Mouse (Mus musculus) heart, embryonic 10.5 days (tissue): ENCODE measurements around the gene Zmynd8. TPM values are rescaled to one million over a fixed set of nuclear protein-coding genes. Genes with fewer than 3 reads are reported as not detected.
A peak's percentile ranks its signal among the peaks of the same experiment; 100 is the strongest.

Experiments
- DNase-seq: peaks from one replicate; pipeline ENCODE4 v3.0.0-alpha.2; 2017; ENCODE audit warnings: low spot score
- H3K27ac ChIP-seq: fragments of 300-500 bp; sonication (generic); 2 replicates; pipeline ENCODE4 v1.5.1; 2016; ENCODE audit warnings: mild to moderate bottlenecking
- H3K27me3 ChIP-seq: fragments of 300-500 bp; sonication (generic); 2 replicates; pipeline ENCODE4 v1.6.1; 2016; ENCODE audit warnings: mild to moderate bottlenecking; ENCODE audit not compliant: poor library complexity, insufficient read depth, severe bottlenecking
- H3K36me3 ChIP-seq: fragments of 300-500 bp; sonication (generic); 2 replicates; pipeline ENCODE4 v1.6.1; 2016; ENCODE audit warnings: mild to moderate bottlenecking, moderate library complexity
- H3K4me1 ChIP-seq: fragments of 300-500 bp; sonication (generic); 2 replicates; pipeline ENCODE4 v1.6.1; 2016; ENCODE audit warnings: mild to moderate bottlenecking
- H3K4me3 ChIP-seq: fragments of 300-500 bp; sonication (generic); 2 replicates; pipeline ENCODE4 v1.5.1; 2016; ENCODE audit warnings: mild to moderate bottlenecking, moderate library complexity
- H3K9me3 ChIP-seq: fragments of 300-500 bp; sonication (generic); 2 replicates; pipeline ENCODE4 v1.6.1; 2016; ENCODE audit warnings: mild to moderate bottlenecking, moderate library complexity
- WGBS: fragments of 180-500 bp; shearing (Covaris S2); methylation state at CpG from one replicate; pipeline ENCODE4 v1.1.7; 2016; 5-methylcytosine and 5-hydroxymethylcytosine counted together
- polyA plus RNA-seq: library from polyadenylated mRNA; unstranded; fragments of >200 nt; fragmentation: Nextera tagmentation; extraction: Ambion mirVana; gene quantifications from 2 replicates; pipeline ENCODE4 v1.2.1, GENCODE M21; 2016

Zmynd8 gene
- polyA plus RNA-seq, 1 experiment from 2014 or later: 57.1 TPM

GRCm38 (mm10) chr2:165893232-165893631 lies 5.6 kb downstream of the Zmynd8 start:
- WGBS: 71% methylated on average over 3 of the region's 3 CpGs
- Histone ChIP-seq H3K4me1 (peaks cover 69% of the 10 kb centered on the region), H3K4me3 (no peak overlapping the region), H3K36me3 (no peaks in the 10 kb centered on the region), H3K27ac (peak overlapping the region; percentile 2; the same call in 1 of the 2 replicates), H3K9me3 (no peaks in the 10 kb centered on the region), H3K27me3 (no peaks in the 10 kb centered on the region)
- no peak for DNase-seq

DNA sequence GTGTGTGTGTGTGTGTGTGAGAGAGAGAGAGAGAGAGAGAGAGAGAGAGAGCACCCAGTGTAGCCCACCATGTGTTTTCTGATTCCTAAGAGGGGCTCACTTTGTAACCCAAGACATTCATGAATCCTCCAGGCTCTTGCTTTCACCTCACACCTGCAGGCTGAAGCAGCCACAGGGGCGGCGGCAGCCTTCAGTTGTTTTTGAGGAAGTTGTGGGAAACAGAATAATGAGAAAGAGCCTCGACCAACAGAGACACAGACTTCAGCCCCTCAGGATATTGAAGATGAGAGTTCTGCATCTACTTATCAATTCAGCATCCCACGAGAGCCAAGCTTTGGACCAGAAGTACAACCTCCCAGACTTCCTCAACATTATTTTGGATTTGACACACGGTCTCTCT lies 6.2 kb downstream of the Zmynd8 start:
- 0 out of 2 replicates have a peak overlapping the region, but pooled peaks have one; percentile 2 for H3K27ac ChIP-seq
- peaks cover 74% of the 10 kb centered on the region for H3K4me1 ChIP-seq
- no peaks in the 10 kb centered on the region for H3K36me3 ChIP-seq
- 78% methylated on average over 5 of the region's 5 CpGs for WGBS
- H3K9me3 ChIP-seq: no peaks in the 10 kb centered on the region
- DNase-seq: no peak
- H3K4me3 ChIP-seq: no peak overlapping the region
- no peaks in the 10 kb centered on the region for H3K27me3 ChIP-seq

DNA sequence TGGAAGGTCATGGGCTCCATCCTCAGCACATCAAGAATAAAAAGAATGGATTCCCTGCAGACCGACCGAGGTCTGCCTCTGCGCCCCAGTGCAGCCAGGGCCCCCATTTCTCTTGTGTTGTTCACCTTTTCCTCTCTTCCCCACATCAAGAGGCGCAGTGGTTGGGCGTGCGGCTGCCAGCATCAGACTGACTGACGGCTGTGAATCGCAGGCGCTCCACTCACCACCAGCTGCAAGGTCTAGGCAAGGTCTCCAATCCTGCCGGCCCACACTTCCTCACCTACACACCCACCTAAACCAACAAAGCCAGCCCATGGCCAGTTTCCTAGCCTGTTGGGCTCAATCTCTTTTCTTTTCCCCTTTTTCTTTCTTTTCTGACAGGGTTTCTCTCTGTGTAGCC lies 8.4 kb downstream of the Zmynd8 start:
- no peak for DNase-seq
- H3K27ac ChIP-seq: peak overlapping the region; percentile 99
- 63% methylated on average over 10 of the region's 10 CpGs for WGBS
- H3K27me3 ChIP-seq: no peaks in the 10 kb centered on the region
- no peaks in the 10 kb centered on the region for H3K9me3 ChIP-seq
- H3K4me3 ChIP-seq: no peak overlapping the region
- H3K4me1 ChIP-seq: peaks cover 76% of the 10 kb centered on the region
- no peaks in the 10 kb centered on the region for H3K36me3 ChIP-seq

- WGBS: 84% methylated on average over 10 of the region's 10 CpGs
- Histone ChIP-seq H3K27ac (peak overlapping the region; percentile 99), H3K9me3 (no peaks in the 10 kb centered on the region), H3K4me1 (peaks cover 76% of the 10 kb centered on the region), H3K27me3 (no peaks in the 10 kb centered on the region), H3K4me3 (no peak overlapping the region), H3K36me3 (no peaks in the 10 kb centered on the region)
- no peak for DNase-seq
Measured at GRCm38 (mm10) chr2:165889874-165890273, 8.9 kb downstream of the Zmynd8 start.

DNA sequence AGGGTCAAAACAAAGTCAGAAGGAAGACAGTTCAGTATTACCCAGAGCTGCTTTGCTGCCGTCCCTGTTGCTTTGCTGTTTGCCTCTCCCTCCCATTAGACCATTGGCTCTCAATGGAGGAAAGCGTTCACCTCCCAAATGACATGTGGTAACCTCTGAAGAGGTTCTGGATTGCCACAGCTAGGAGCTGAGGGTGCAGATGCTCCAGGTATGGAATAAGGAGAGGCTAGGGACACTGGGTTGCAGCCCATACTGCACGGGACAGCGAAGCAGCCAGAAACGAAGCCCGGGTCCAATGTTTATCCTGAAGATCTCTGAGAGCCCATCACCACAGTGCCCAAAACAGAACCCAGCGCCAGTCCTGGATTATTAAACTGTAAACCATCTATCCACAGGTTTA lies 9.6 kb downstream of the Zmynd8 start:
- Histone ChIP-seq H3K27me3 (no peaks in the 10 kb centered on the region), H3K36me3 (no peaks in the 10 kb centered on the region), H3K4me1 (peaks cover 78% of the 10 kb centered on the region), H3K27ac (peak overlapping the region; percentile 99), H3K4me3 (no peak overlapping the region; the same call in 1 of the 2 replicates), H3K9me3 (no peaks in the 10 kb centered on the region)
- WGBS: 57% methylated on average over 7 of the region's 7 CpGs
- DNase-seq: no peak

GRCm38 (mm10) chr2:165888813-165889221 lies 10.0 kb downstream of the Zmynd8 start:
- H3K4me3 ChIP-seq: peak overlapping the region; percentile 40
- no peaks in the 10 kb centered on the region for H3K36me3 ChIP-seq
- 8% methylated on average over 3 of the region's 3 CpGs for WGBS
- H3K27me3 ChIP-seq: no peaks in the 10 kb centered on the region
- peaks cover 78% of the 10 kb centered on the region for H3K4me1 ChIP-seq
- peak overlapping the region; percentile 99 for H3K27ac ChIP-seq
- no peak for DNase-seq
- H3K9me3 ChIP-seq: no peaks in the 10 kb centered on the region

DNA sequence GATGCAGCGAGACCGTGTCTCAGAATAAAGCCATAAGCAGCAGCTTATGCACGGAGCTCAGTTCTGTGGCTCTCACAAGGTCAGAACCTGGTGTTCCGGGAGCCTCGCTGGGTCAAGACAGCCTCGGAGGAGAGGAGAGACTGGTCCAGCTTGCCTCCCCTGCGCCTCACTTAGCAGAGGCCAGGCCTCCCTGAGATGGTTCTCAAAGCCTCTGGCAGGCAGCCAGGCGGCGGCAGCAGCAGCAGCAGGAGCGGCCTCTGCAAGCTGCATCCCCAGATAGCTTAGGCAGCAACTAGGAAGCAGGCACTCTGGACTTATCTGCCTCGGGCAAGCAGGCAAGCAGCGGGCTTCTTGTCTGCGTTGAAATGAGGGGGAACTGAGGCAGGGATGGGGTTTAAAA lies 10.4 kb downstream of the Zmynd8 start:
- peak; percentile 96 for DNase-seq
- H3K27me3 ChIP-seq: no peaks in the 10 kb centered on the region

DNA sequence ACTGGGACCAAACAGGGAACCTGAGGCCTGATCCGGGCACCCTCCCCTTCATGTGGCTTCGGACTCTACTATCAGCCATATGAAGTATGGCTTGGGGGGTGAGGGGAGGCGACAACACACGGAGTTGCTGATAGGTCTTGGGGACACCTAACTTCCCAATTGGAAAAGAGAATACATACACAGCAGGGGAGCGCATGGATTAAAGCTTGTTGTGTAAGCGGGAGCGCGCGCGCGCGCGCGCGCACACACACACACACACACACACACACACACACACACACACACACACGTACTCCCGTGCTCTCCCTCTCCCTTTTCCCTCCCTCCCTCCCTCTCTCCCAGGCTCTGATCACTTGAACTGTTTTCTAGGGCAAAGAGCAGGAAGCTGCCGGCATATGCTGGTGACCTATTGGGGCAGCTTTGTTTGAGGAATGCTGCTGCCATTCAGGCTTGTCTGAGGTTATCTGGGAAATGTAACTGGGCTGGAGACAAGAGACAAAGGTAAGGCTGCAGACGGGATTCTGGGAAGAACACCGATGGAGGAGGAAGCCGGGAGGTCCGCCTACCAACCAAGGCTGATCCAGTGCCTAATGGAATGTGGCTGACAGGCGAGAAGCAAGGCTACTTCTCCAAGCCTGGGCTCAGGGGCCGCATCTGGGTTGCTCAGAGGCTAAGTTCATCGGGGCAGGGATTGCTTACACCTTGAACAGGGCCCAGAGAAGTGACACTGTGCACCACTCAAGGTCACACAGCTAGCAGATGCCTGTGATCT lies 11.8 kb downstream of the Zmynd8 start:
- Histone ChIP-seq H3K27ac (peak overlapping the region; percentile 99), H3K27me3 (no peaks in the 10 kb centered on the region), H3K4me3 (peak overlapping the region; percentile 45), H3K36me3 (no peaks in the 10 kb centered on the region), H3K4me1 (peaks cover 88% of the 10 kb centered on the region), H3K9me3 (no peaks in the 10 kb centered on the region)
- DNase-seq: no peak
- WGBS: 2% methylated on average over 25 of the region's 25 CpGs

More for the DNA sequence above, 10.4 kb downstream of the Zmynd8 start:
- Histone ChIP-seq H3K27ac (peak overlapping the region; percentile 99), H3K36me3 (no peaks in the 10 kb centered on the region), H3K4me1 (peaks cover 82% of the 10 kb centered on the region), H3K4me3 (peak overlapping the region; percentile 40), H3K9me3 (no peaks in the 10 kb centered on the region)
- WGBS: 12% methylated on average over 13 of the region's 13 CpGs

- Histone ChIP-seq H3K36me3 (no peaks in the 10 kb centered on the region), H3K27me3 (no peaks in the 10 kb centered on the region), H3K9me3 (no peaks in the 10 kb centered on the region), H3K4me3 (peak overlapping the region; percentile 45), H3K27ac (peak overlapping the region; percentile 99), H3K4me1 (peaks cover 94% of the 10 kb centered on the region)
- DNase-seq: peak; percentile 81
- 3% methylated on average over 3 of the region's 3 CpGs for WGBS
Measured at GRCm38 (mm10) chr2:165886482-165886856, 12.3 kb downstream of the Zmynd8 start.

- Histone ChIP-seq H3K36me3 (no peaks in the 10 kb centered on the region), H3K27me3 (no peaks in the 10 kb centered on the region), H3K4me3 (peak overlapping the region; percentile 56), H3K4me1 (peaks cover 99% of the 10 kb centered on the region), H3K27ac (peak overlapping the region; percentile 99), H3K9me3 (no peaks in the 10 kb centered on the region)
- DNase-seq: no peak
- 36% methylated on average over 4 of the region's 4 CpGs for WGBS
Measured at GRCm38 (mm10) chr2:165885951-165886320, 12.9 kb downstream of the Zmynd8 start.

GRCm38 (mm10) chr2:165885225-165885950 lies 13.4 kb downstream of the Zmynd8 start:
- Histone ChIP-seq H3K27ac (peak overlapping the region; percentile 99), H3K4me3 (peak overlapping the region; percentile 56), H3K4me1 (peaks cover 100% of the 10 kb centered on the region), H3K36me3 (0 out of 2 replicates have a peak, but pooled peaks cover 1% of the 10 kb centered on the region), H3K9me3 (no peaks in the 10 kb centered on the region), H3K27me3 (no peaks in the 10 kb centered on the region)
- 6% methylated on average over 13 of the region's 17 CpGs for WGBS
- peak; percentile 89 for DNase-seq

GRCm38 (mm10) chr2:165884577-165885224 lies 14.1 kb downstream of the Zmynd8 start:
- Histone ChIP-seq H3K27me3 (no peaks in the 10 kb centered on the region), H3K36me3 (0 out of 2 replicates have a peak, but pooled peaks cover 2% of the 10 kb centered on the region), H3K9me3 (no peaks in the 10 kb centered on the region), H3K27ac (peak overlapping the region; percentile 99), H3K4me1 (peaks cover 100% of the 10 kb centered on the region), H3K4me3 (peak overlapping the region; percentile 56)
- 5% methylated on average over 20 of the region's 21 CpGs for WGBS
- DNase-seq: peak; percentile 97
